Mouse (Mus musculus): ENCODE data around the gene Ptprm. TPM values are rescaled to one million over a fixed set of nuclear protein-coding genes. Genes with fewer than 3 reads are reported as not detected.

Ptprm gene
- 9.7 and 10.6 TPM in 2 replicates for polyA plus RNA-seq (2016; fragmentation: Nextera tagmentation; extraction: Ambion mirVana)

GRCm38 (mm10) chr17:67354451-67355011, at the start of gene Ptprm:
Gene Ptprm (minus strand): TSS chr17:67354457.
- Histone ChIP-seq H3K9me3 (no peaks in the 10 kb centered on the region), H3K27me3 (replicated peaks; ENCODE audit: low read depth, poor library complexity, severe bottlenecking) (peaks cover 36% of the 10 kb centered on the region), H3K4me3 (peak within 1 kb of the TSS; percentile 86), H3K36me3 (replicated peaks) (no peaks in the 10 kb centered on the region), H3K27ac (replicated peaks) (peak within 1 kb of the TSS; percentile 91), H3K4me1 (peaks cover 34% of the 10 kb centered on the region)
- under 1% methylated on average over 73 of the region's 73 CpGs for WGBS
- peak; percentile 89 for DNase-seq (ENCODE audit: low spot score)

- Histone ChIP-seq H3K9me3 (no peaks in the 10 kb centered on the region), H3K27ac (replicated peaks) (no peak overlapping the region), H3K27me3 (replicated peaks; ENCODE audit: low read depth, poor library complexity, severe bottlenecking) (no peaks in the 10 kb centered on the region), H3K4me3 (no peak overlapping the region), H3K4me1 (no peaks in the 10 kb centered on the region), H3K36me3 (replicated peaks) (no peaks in the 10 kb centered on the region)
- WGBS: 88% methylated on average over 2 of the region's 2 CpGs
- DNase-seq (ENCODE audit: low spot score): no peak
These were observed 41.9 kb upstream of the Ptprm start for GRCm38 (mm10) chr17:67396205-67396604.

GRCm38 (mm10) chr17:67390851-67391250, 36.6 kb upstream of the Ptprm start:
- 65% methylated on average over 5 of the region's 5 CpGs for WGBS
- peaks cover 21% of the 10 kb centered on the region for H3K4me1 ChIP-seq

GRCm38 (mm10) chr17:67388171-67388570, 33.9 kb upstream of the Ptprm start:
- H3K4me3 ChIP-seq: no peak overlapping the region
- 74% methylated on average over 7 of the region's 7 CpGs for WGBS
- no peak for DNase-seq (ENCODE audit: low spot score)

More at GRCm38 (mm10) chr17:67390851-67391250, 36.6 kb upstream of the Ptprm start:
- no peak overlapping the region; the same call in 1 of the 2 replicates for H3K27ac ChIP-seq (replicated peaks)
- no peaks in the 10 kb centered on the region for H3K9me3 ChIP-seq
- no peak overlapping the region for H3K4me3 ChIP-seq
- no peak for DNase-seq (ENCODE audit: low spot score)
- no peaks in the 10 kb centered on the region for H3K36me3 ChIP-seq (replicated peaks)
- H3K27me3 ChIP-seq (replicated peaks; ENCODE audit: low read depth, poor library complexity, severe bottlenecking): no peaks in the 10 kb centered on the region

GRCm38 (mm10) chr17:67385286-67385685, 31.0 kb upstream of the Ptprm start:
- Histone ChIP-seq H3K27me3 (replicated peaks; ENCODE audit: low read depth, poor library complexity, severe bottlenecking) (no peaks in the 10 kb centered on the region), H3K4me3 (no peak overlapping the region), H3K9me3 (no peaks in the 10 kb centered on the region), H3K36me3 (replicated peaks) (no peaks in the 10 kb centered on the region), H3K27ac (replicated peaks) (no peak overlapping the region), H3K4me1 (peaks cover 14% of the 10 kb centered on the region)
- DNase-seq (ENCODE audit: low spot score): no peak
- WGBS: 68% methylated on average over 6 of the region's 6 CpGs

More at GRCm38 (mm10) chr17:67388171-67388570, 33.9 kb upstream of the Ptprm start:
- H3K36me3 ChIP-seq (replicated peaks): no peaks in the 10 kb centered on the region
- H3K9me3 ChIP-seq: no peaks in the 10 kb centered on the region
- H3K4me1 ChIP-seq: peaks cover 21% of the 10 kb centered on the region
- no peak overlapping the region for H3K27ac ChIP-seq (replicated peaks)
- H3K27me3 ChIP-seq (replicated peaks; ENCODE audit: low read depth, poor library complexity, severe bottlenecking): no peaks in the 10 kb centered on the region

- H3K9me3 ChIP-seq: no peaks in the 10 kb centered on the region
These were observed 29.4 kb upstream of the Ptprm start for GRCm38 (mm10) chr17:67383635-67384034.

GRCm38 (mm10) chr17:67381618-67382017, 27.4 kb upstream of the Ptprm start:
- Histone ChIP-seq H3K27me3 (replicated peaks; ENCODE audit: low read depth, poor library complexity, severe bottlenecking) (no peaks in the 10 kb centered on the region), H3K27ac (replicated peaks) (no peak overlapping the region), H3K36me3 (replicated peaks) (no peaks in the 10 kb centered on the region), H3K9me3 (no peaks in the 10 kb centered on the region), H3K4me3 (no peak overlapping the region), H3K4me1 (peaks cover 4% of the 10 kb centered on the region; the same call in 1 of the 2 replicates)
- 86% methylated on average over 5 of the region's 5 CpGs for WGBS
- no peak for DNase-seq (ENCODE audit: low spot score)

More at GRCm38 (mm10) chr17:67383635-67384034, 29.4 kb upstream of the Ptprm start:
- Histone ChIP-seq H3K4me3 (no peak overlapping the region), H3K4me1 (peaks cover 13% of the 10 kb centered on the region; the same call in 1 of the 2 replicates), H3K27ac (replicated peaks) (no peak overlapping the region), H3K36me3 (replicated peaks) (no peaks in the 10 kb centered on the region), H3K27me3 (replicated peaks; ENCODE audit: low read depth, poor library complexity, severe bottlenecking) (no peaks in the 10 kb centered on the region)
- WGBS: 85% methylated on average over 1 of the region's 1 CpGs
- DNase-seq (ENCODE audit: low spot score): no peak

GRCm38 (mm10) chr17:67367866-67368265, 13.6 kb upstream of the Ptprm start:
- Histone ChIP-seq H3K36me3 (replicated peaks) (no peaks in the 10 kb centered on the region), H3K27me3 (replicated peaks; ENCODE audit: low read depth, poor library complexity, severe bottlenecking) (no peaks in the 10 kb centered on the region), H3K9me3 (no peaks in the 10 kb centered on the region), H3K4me3 (no peak overlapping the region), H3K4me1 (peaks cover 5% of the 10 kb centered on the region), H3K27ac (replicated peaks) (no peak overlapping the region)
- WGBS: 93% methylated on average over 7 of the region's 7 CpGs
- no peak for DNase-seq (ENCODE audit: low spot score)

- peaks cover 11% of the 10 kb centered on the region for H3K4me1 ChIP-seq
- H3K27ac ChIP-seq (replicated peaks): no peak overlapping the region
- no peaks in the 10 kb centered on the region for H3K36me3 ChIP-seq (replicated peaks)
- no peak for DNase-seq (ENCODE audit: low spot score)
- no peaks in the 10 kb centered on the region for H3K9me3 ChIP-seq
- H3K27me3 ChIP-seq (replicated peaks; ENCODE audit: low read depth, poor library complexity, severe bottlenecking): 0 out of 2 replicates have a peak, but pooled peaks cover 4% of the 10 kb centered on the region
- 85% methylated on average over 1 of the region's 1 CpGs for WGBS
- H3K4me3 ChIP-seq: no peak overlapping the region
These were observed 10.2 kb upstream of the Ptprm start for GRCm38 (mm10) chr17:67364491-67364890.

- DNase-seq (ENCODE audit: low spot score): no peak
- no peaks in the 10 kb centered on the region for H3K9me3 ChIP-seq
- H3K4me3 ChIP-seq: no peak overlapping the region
- H3K4me1 ChIP-seq: peaks cover 14% of the 10 kb centered on the region
- 0 out of 2 replicates have a peak, but pooled peaks cover 4% of the 10 kb centered on the region for H3K27me3 ChIP-seq (replicated peaks; ENCODE audit: low read depth, poor library complexity, severe bottlenecking)
- no peak overlapping the region for H3K27ac ChIP-seq (replicated peaks)
- WGBS: 63% methylated on average over 11 of the region's 11 CpGs
- H3K36me3 ChIP-seq (replicated peaks): no peaks in the 10 kb centered on the region
These were observed 9.3 kb upstream of the Ptprm start for GRCm38 (mm10) chr17:67363377-67364070.

- no peaks in the 10 kb centered on the region for H3K36me3 ChIP-seq (replicated peaks)
- DNase-seq (ENCODE audit: low spot score): no peak
- WGBS: 87% methylated on average over 6 of the region's 6 CpGs
These were observed 7.9 kb upstream of the Ptprm start for GRCm38 (mm10) chr17:67362131-67362530.

GRCm38 (mm10) chr17:67360606-67361005, 6.3 kb upstream of the Ptprm start:
- no peak for DNase-seq (ENCODE audit: low spot score)
- H3K36me3 ChIP-seq (replicated peaks): no peaks in the 10 kb centered on the region
- peaks cover 13% of the 10 kb centered on the region for H3K27me3 ChIP-seq (replicated peaks; ENCODE audit: low read depth, poor library complexity, severe bottlenecking)
- peaks cover 15% of the 10 kb centered on the region for H3K4me1 ChIP-seq
- no peaks in the 10 kb centered on the region for H3K9me3 ChIP-seq
- no peak overlapping the region for H3K4me3 ChIP-seq
- H3K27ac ChIP-seq (replicated peaks): no peak overlapping the region
- WGBS: 4% methylated on average over 3 of the region's 3 CpGs

More at GRCm38 (mm10) chr17:67362131-67362530, 7.9 kb upstream of the Ptprm start:
- Histone ChIP-seq H3K4me3 (no peak overlapping the region), H3K27me3 (replicated peaks; ENCODE audit: low read depth, poor library complexity, severe bottlenecking) (0 out of 2 replicates have a peak, but pooled peaks cover 4% of the 10 kb centered on the region), H3K4me1 (peaks cover 15% of the 10 kb centered on the region), H3K27ac (replicated peaks) (no peak overlapping the region), H3K9me3 (no peaks in the 10 kb centered on the region)

- no peak overlapping the region for H3K4me3 ChIP-seq
- no peak for DNase-seq (ENCODE audit: low spot score)
- WGBS: 93% methylated on average over 5 of the region's 5 CpGs
- H3K36me3 ChIP-seq (replicated peaks): no peaks in the 10 kb centered on the region
- peaks cover 19% of the 10 kb centered on the region for H3K4me1 ChIP-seq
- H3K9me3 ChIP-seq: no peaks in the 10 kb centered on the region
- peaks cover 18% of the 10 kb centered on the region for H3K27me3 ChIP-seq (replicated peaks; ENCODE audit: low read depth, poor library complexity, severe bottlenecking)
- H3K27ac ChIP-seq (replicated peaks): no peak overlapping the region
These were observed 5.3 kb upstream of the Ptprm start for GRCm38 (mm10) chr17:67359578-67359977.
